Mouse (Mus musculus) granulocyte monocyte progenitor cell, adult 5-6 weeks (primary cell): ENCODE measurements around the gene Hrh2. TPM values are rescaled to one million over a fixed set of nuclear protein-coding genes. Genes with fewer than 3 reads are reported as not detected.
A peak's percentile ranks its signal among the peaks of the same experiment; 100 is the strongest.

ENCODE experiments used
- ATAC-seq: replicated peaks from 2 replicates; pipeline ENCODE4 v1.8.0; 2016; ENCODE audit warnings: mild to moderate bottlenecking, moderate TSS enrichment, inconsistent platforms; ENCODE audit not compliant: poor library complexity, severe bottlenecking
- total RNA-seq, 2 experiments: library from RNA; stranded (forward) in 1 of 2; stranded (reverse) in 1 of 2; fragments of 200-712, 200-1000 nt in 1 of 2; fragments of >200 nt in 1 of 2; fragmentation: Nextera tagmentation in 1 of 2; gene quantifications; 2 replicates each; pipeline ENCODE4 v1.2.3; 2014 to 2017

The Hrh2 gene
- total RNA-seq, 2 experiments from 2014 or later, result 2.2 to 6.0 TPM

GRCm38 (mm10) chr13:54212516-54212915 lies 20.6 kb downstream of the Hrh2 start:
- no peak for ATAC-seq

GRCm38 (mm10) chr13:54215266-54215665 lies 23.3 kb downstream of the Hrh2 start:
- no peak for ATAC-seq

GRCm38 (mm10) chr13:54215777-54216316 lies 23.9 kb downstream of the Hrh2 start:
- ATAC-seq, result peak; percentile 81

GRCm38 (mm10) chr13:54218341-54218740 lies 26.4 kb downstream of the Hrh2 start:
- peak; percentile 75 for ATAC-seq

- no peak for ATAC-seq
Measured at GRCm38 (mm10) chr13:54221631-54222179, 29.8 kb downstream of the Hrh2 start.

GRCm38 (mm10) chr13:54222921-54223769 lies 31.2 kb downstream of the Hrh2 start:
- ATAC-seq, result peak; percentile 77

GRCm38 (mm10) chr13:54227916-54228483 lies 36.1 kb downstream of the Hrh2 start:
- ATAC-seq, result peak; percentile 38; the same call in 1 of the 2 replicates

- ATAC-seq, result no peak
Measured at GRCm38 (mm10) chr13:54230081-54230480, 38.2 kb downstream of the Hrh2 start.

- ATAC-seq, result no peak
Measured at GRCm38 (mm10) chr13:54231868-54232267, 39.9 kb downstream of the Hrh2 start.

- ATAC-seq, result no peak
Measured at GRCm38 (mm10) chr13:54237512-54237911, 45.6 kb downstream of the Hrh2 start.

GRCm38 (mm10) chr13:54238585-54239323 lies 46.8 kb downstream of the Hrh2 start:
- peak; percentile 20; the same call in 1 of the 2 replicates for ATAC-seq

GRCm38 (mm10) chr13:54242380-54242779 lies 50.5 kb downstream of the Hrh2 start:
- peak; percentile 55; the same call in 1 of the 2 replicates for ATAC-seq

- ATAC-seq, result no peak
Measured at GRCm38 (mm10) chr13:54245204-54245603, 53.3 kb downstream of the Hrh2 start.

- ATAC-seq, result peak; percentile 63
Measured at GRCm38 (mm10) chr13:54247545-54247944, 55.6 kb downstream of the Hrh2 start.

- no peak for ATAC-seq
Measured at GRCm38 (mm10) chr13:54248436-54248995, 56.6 kb downstream of the Hrh2 start.

GRCm38 (mm10) chr13:54249007-54249406 lies 57.1 kb downstream of the Hrh2 start:
- ATAC-seq, result no peak

GRCm38 (mm10) chr13:54250346-54250745 lies 58.4 kb downstream of the Hrh2 start:
- ATAC-seq, result no peak

GRCm38 (mm10) chr13:54251541-54252225 lies 59.8 kb downstream of the Hrh2 start:
- ATAC-seq, result no peak

- no peak for ATAC-seq
Measured at GRCm38 (mm10) chr13:54257580-54258223, 65.8 kb downstream of the Hrh2 start.
